Mouse (Mus musculus) liver, postnatal 0 days (tissue): ENCODE measurements at regions not wholly inside any gene's neighbourhood (a gene's known extent, or its start where the extent isn't known, plus 50 kb on each side); places are given as distances from the start of the nearest gene placed in this dataset.

ENCODE experiments used
- CTCF ChIP-seq: sonication (generic); IDR thresholded peaks from 2 replicates; pipeline ENCODE4 v1.5.1; 2016; ENCODE audit warnings: antibody characterized with exemption, low read depth
- EP300 ChIP-seq: IDR thresholded peaks from 2 replicates; pipeline ENCODE4 v1.6.1; 2016; ENCODE audit warnings: antibody characterized with exemption, low read depth, mild to moderate bottlenecking

GRCm38 (mm10) chr6:51178061-51178791 is 254.2 kb upstream of the Nfe2l3 start:
- TF ChIP-seq CTCF: no peak
- TF ChIP-seq EP300: no peak
